Mouse (Mus musculus) frontal cortex, postnatal 36 days (tissue): ENCODE data around the gene Egfl7.

Source experiments
- DNase-seq, 2 experiments: peaks; one replicate each; pipeline ENCODE4 v3.0.0; 2022; ENCODE audit warnings: low spot score in 2 of 2

The Egfl7 gene

GRCm38 (mm10) chr2:26566221-26566620, 13.6 kb upstream of the Egfl7 start:
- peak; percentile 22 to 30 for DNase-seq

GRCm38 (mm10) chr2:26570034-26570433, 9.8 kb upstream of the Egfl7 start:
- DNase-seq: peak; percentile 33 to 37

- DNase-seq: no peak
Observed at GRCm38 (mm10) chr2:26571400-26571799, 8.4 kb upstream of the Egfl7 start.

GRCm38 (mm10) chr2:26571826-26572225, 8.0 kb upstream of the Egfl7 start:
- no peak for DNase-seq

GRCm38 (mm10) chr2:26573396-26573795, 6.4 kb upstream of the Egfl7 start:
- DNase-seq: peak; percentile 21 to 23

- no peak for DNase-seq
Observed at GRCm38 (mm10) chr2:26573807-26574206, 6.0 kb upstream of the Egfl7 start.

GRCm38 (mm10) chr2:26574862-26575261, 5.0 kb upstream of the Egfl7 start:
- DNase-seq: no peak

- DNase-seq: no peak
Observed at GRCm38 (mm10) chr2:26575378-26575777, 4.4 kb upstream of the Egfl7 start.

- no peak for DNase-seq
Observed at GRCm38 (mm10) chr2:26575865-26576264, 3.9 kb upstream of the Egfl7 start.

- DNase-seq: no peak
Observed at GRCm38 (mm10) chr2:26576462-26576861, 3.4 kb upstream of the Egfl7 start.

- DNase-seq: no peak
Observed at GRCm38 (mm10) chr2:26578369-26578768, 1.4 kb upstream of the Egfl7 start.

- DNase-seq: no peak
Observed at GRCm38 (mm10) chr2:26580751-26581150, 937 bp downstream of the Egfl7 start.

GRCm38 (mm10) chr2:26582203-26582602, 2.4 kb downstream of the Egfl7 start:
- no peak for DNase-seq

- DNase-seq: no peak
Observed at GRCm38 (mm10) chr2:26582741-26583140, 2.9 kb downstream of the Egfl7 start.

GRCm38 (mm10) chr2:26583640-26584039, 3.8 kb downstream of the Egfl7 start:
- no peak for DNase-seq

GRCm38 (mm10) chr2:26585713-26586112, 5.9 kb downstream of the Egfl7 start:
- no peak for DNase-seq

- peak; percentile 68 to 69 for DNase-seq
Observed at GRCm38 (mm10) chr2:26586294-26587043, 6.7 kb downstream of the Egfl7 start, which contains the start of gene Gm20532. TSS of gene Gm20532 (plus strand) at chr2:26586639.

- no peak for DNase-seq
Observed at GRCm38 (mm10) chr2:26587044-26587405, 7.2 kb downstream of the Egfl7 start.

GRCm38 (mm10) chr2:26588573-26588972, 8.8 kb downstream of the Egfl7 start:
- DNase-seq: no peak

GRCm38 (mm10) chr2:26589284-26589683, 9.5 kb downstream of the Egfl7 start:
- no peak for DNase-seq

GRCm38 (mm10) chr2:26590282-26590681, 10.5 kb downstream of the Egfl7 start:
- no peak for DNase-seq

GRCm38 (mm10) chr2:26590962-26591361, 11.1 kb downstream of the Egfl7 start:
- DNase-seq: no peak

GRCm38 (mm10) chr2:26591416-26591815, 11.6 kb downstream of the Egfl7 start:
- DNase-seq: no peak
